Mouse (Mus musculus): Measurements from ENCODE around the gene Wasf2.
"Not testable (repeated sequence)": the region's sequence is repeated elsewhere in the genome, so short reads cannot be mapped to it uniquely, and the experiment has no call there.

Wasf2 gene

GRCm38 (mm10) chr4:133096671-133097070 lies 33.6 kb upstream of the Wasf2 start:
- DNase-seq (ENCODE audit: low read depth, low spot score), result not testable (repeated sequence)

- no peak for DNase-seq (ENCODE audit: low read depth, low spot score)
These were observed 28.6 kb upstream of the Wasf2 start for GRCm38 (mm10) chr4:133101751-133102150.

GRCm38 (mm10) chr4:133103525-133104193 lies 26.6 kb upstream of the Wasf2 start:
- no peak for DNase-seq (ENCODE audit: low read depth, low spot score)

GRCm38 (mm10) chr4:133104194-133104569 lies 26.1 kb upstream of the Wasf2 start:
- no peak for DNase-seq (ENCODE audit: low read depth, low spot score)

- no peak for DNase-seq (ENCODE audit: low read depth, low spot score)
These were observed 23.6 kb upstream of the Wasf2 start for GRCm38 (mm10) chr4:133106691-133107090.

GRCm38 (mm10) chr4:133107788-133108281 lies 22.5 kb upstream of the Wasf2 start:
- no peak for DNase-seq (ENCODE audit: low read depth, low spot score)

GRCm38 (mm10) chr4:133108481-133109334 lies 21.6 kb upstream of the Wasf2 start:
- no peak for DNase-seq (ENCODE audit: low read depth, low spot score)

GRCm38 (mm10) chr4:133109335-133109801 lies 20.9 kb upstream of the Wasf2 start:
- DNase-seq (ENCODE audit: low read depth, low spot score), result no peak

GRCm38 (mm10) chr4:133112175-133112838 lies 18.0 kb upstream of the Wasf2 start:
- DNase-seq (ENCODE audit: low read depth, low spot score), result no peak

GRCm38 (mm10) chr4:133113351-133113882 lies 16.9 kb upstream of the Wasf2 start:
- no peak for DNase-seq (ENCODE audit: low read depth, low spot score)

- DNase-seq (ENCODE audit: low read depth, low spot score), result no peak
These were observed 15.5 kb upstream of the Wasf2 start for GRCm38 (mm10) chr4:133114762-133115161.

- DNase-seq (ENCODE audit: low read depth, low spot score), result no peak
These were observed 14.4 kb upstream of the Wasf2 start for GRCm38 (mm10) chr4:133115721-133116429.

GRCm38 (mm10) chr4:133116756-133117470 lies 13.4 kb upstream of the Wasf2 start:
- no peak for DNase-seq (ENCODE audit: low read depth, low spot score)

- DNase-seq (ENCODE audit: low read depth, low spot score), result no peak
These were observed 12.5 kb upstream of the Wasf2 start for GRCm38 (mm10) chr4:133117556-133118411.

GRCm38 (mm10) chr4:133118775-133119375 lies 11.4 kb upstream of the Wasf2 start:
- DNase-seq (ENCODE audit: low read depth, low spot score), result no peak

GRCm38 (mm10) chr4:133119579-133119978 lies 10.7 kb upstream of the Wasf2 start:
- DNase-seq (ENCODE audit: low read depth, low spot score), result no peak

GRCm38 (mm10) chr4:133120833-133121321 lies 9.4 kb upstream of the Wasf2 start:
- DNase-seq (ENCODE audit: low read depth, low spot score), result no peak

GRCm38 (mm10) chr4:133121416-133121815 lies 8.9 kb upstream of the Wasf2 start:
- DNase-seq (ENCODE audit: low read depth, low spot score), result no peak
